Mouse (Mus musculus) midbrain, embryonic 10.5 days (tissue): ENCODE measurements at regions not wholly inside any gene's neighbourhood (a gene's known extent, or its start where the extent isn't known, plus 50 kb on each side); places are given as distances from the start of the nearest gene placed in this dataset.
"Not testable (repeated sequence)": the region's sequence is repeated elsewhere in the genome, so short reads cannot be mapped to it uniquely, and the experiment has no call there.

Experiments
- DNase-seq: peaks from one replicate; pipeline ENCODE4 v3.0.0-alpha.2; 2017; ENCODE audit warnings: low spot score
- H3K27ac ChIP-seq: fragments of 300-500 bp; sonication (generic); replicated peaks from 2 replicates; pipeline ENCODE4 v1.5.1; 2016; ENCODE audit warnings: mild to moderate bottlenecking
- H3K27me3 ChIP-seq: fragments of 300-500 bp; sonication (generic); 2 replicates; pipeline ENCODE4 v1.6.1; 2016; ENCODE audit warnings: low read depth, mild to moderate bottlenecking; ENCODE audit not compliant: poor library complexity, severe bottlenecking
- H3K36me3 ChIP-seq: fragments of 300-500 bp; sonication (generic); 2 replicates; pipeline ENCODE4 v1.6.1; 2016; ENCODE audit warnings: mild to moderate bottlenecking, moderate library complexity
- H3K4me1 ChIP-seq: fragments of 300-500 bp; sonication (generic); 2 replicates; pipeline ENCODE4 v1.6.1; 2016
- H3K4me3 ChIP-seq: fragments of 300-500 bp; sonication (generic); 2 replicates; pipeline ENCODE4 v1.5.1; 2016; ENCODE audit warnings: mild to moderate bottlenecking, moderate library complexity
- H3K9me3 ChIP-seq: fragments of 300-500 bp; sonication (generic); replicated peaks from 2 replicates; pipeline ENCODE4 v1.6.1; 2016; ENCODE audit warnings: mild to moderate bottlenecking
- WGBS: fragments of 180-500 bp; shearing (Covaris S2); methylation state at CpG from one replicate; pipeline ENCODE4 v1.1.7; 2016; 5-methylcytosine and 5-hydroxymethylcytosine counted together

DNA sequence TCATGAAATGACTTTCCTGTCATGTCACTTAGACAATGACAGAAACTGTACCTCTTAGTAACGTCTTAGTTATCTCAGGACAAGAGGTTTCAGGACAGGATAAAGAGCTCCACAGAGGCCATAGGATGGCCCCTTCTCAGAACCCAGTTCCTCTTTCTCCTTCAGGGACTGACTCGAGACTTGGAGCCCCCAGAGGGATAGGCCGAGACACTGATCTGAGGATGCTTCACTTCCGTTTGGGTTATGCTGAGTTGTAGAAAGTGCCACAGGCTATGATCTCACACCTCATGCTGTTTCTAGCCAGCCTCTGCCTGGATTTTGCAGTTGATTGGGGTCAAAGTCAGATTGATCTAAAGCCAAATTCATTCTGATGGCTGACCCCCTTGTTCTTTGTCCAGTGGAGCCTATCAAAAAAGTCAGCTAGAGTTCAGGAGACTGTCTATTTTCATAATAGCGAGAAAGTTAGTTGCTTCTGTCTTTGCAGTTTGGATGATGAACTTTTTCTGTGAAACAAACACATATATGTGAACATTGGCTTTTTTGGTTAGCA is 70.7 kb downstream of the Sult3a2 start:
- no peak overlapping the region for H3K4me3 ChIP-seq
- WGBS = 82% methylated on average over 5 of the region's 5 CpGs
- no peaks in the 10 kb centered on the region for H3K36me3 ChIP-seq
- no peak overlapping the region for H3K27ac ChIP-seq
- DNase-seq = no peak
- H3K27me3 ChIP-seq = no peaks in the 10 kb centered on the region
- no peaks in the 10 kb centered on the region for H3K4me1 ChIP-seq
- H3K9me3 ChIP-seq = no peaks in the 10 kb centered on the region

DNA sequence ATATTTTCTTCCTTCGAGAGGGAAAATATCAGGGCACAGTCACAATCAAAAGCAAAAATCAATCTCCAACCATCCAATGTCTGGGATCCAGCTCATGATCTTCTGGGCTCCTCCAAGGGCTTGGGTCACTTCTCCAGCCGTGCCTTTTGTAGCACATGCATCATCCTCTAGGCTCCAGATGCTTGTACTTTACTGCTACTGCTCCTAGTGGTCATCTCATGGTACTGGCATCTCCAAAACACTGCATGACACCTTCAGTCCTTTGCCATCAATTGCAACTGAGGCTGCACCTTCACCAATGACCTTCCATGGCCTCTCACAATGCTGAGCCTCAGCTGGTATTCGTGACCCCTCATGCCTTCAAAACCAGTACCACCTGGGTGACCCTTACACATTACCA is 77.8 kb downstream of the Sult3a2 start:
- not testable (repeated sequence) for DNase-seq
- 78% methylated on average over 3 of the region's 3 CpGs for WGBS

DNA sequence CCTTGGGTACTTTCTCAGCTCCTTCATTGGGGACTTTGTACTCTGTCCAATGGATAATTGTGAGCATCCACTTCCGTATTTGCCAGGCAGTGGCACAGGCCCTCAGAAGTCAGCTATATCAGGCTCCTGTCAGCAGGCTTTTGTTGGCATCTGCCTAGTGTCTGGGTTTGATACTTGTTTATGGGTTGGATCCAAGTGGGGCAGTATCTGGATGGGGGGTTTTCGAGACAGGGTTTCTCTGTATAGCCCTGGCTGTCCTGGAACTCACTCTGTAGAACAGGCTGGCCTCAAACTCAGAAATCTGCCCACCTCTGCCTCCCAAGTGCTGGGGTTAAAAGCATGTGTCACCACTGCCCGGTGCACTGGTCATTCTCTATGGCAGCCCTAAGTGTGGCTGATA is 79.7 kb upstream of the Clvs2 start:
- not testable (repeated sequence) for H3K27me3 ChIP-seq, DNase-seq, H3K4me3 ChIP-seq, H3K4me1 ChIP-seq, H3K27ac ChIP-seq, H3K9me3 ChIP-seq, H3K36me3 ChIP-seq
- 89% methylated on average over 3 of the region's 3 CpGs for WGBS

More for the DNA sequence above, 77.8 kb downstream of the Sult3a2 start:
- H3K4me1 ChIP-seq, H3K36me3 ChIP-seq, H3K27me3 ChIP-seq, H3K4me3 ChIP-seq, H3K9me3 ChIP-seq, H3K27ac ChIP-seq: not testable (repeated sequence)

DNA sequence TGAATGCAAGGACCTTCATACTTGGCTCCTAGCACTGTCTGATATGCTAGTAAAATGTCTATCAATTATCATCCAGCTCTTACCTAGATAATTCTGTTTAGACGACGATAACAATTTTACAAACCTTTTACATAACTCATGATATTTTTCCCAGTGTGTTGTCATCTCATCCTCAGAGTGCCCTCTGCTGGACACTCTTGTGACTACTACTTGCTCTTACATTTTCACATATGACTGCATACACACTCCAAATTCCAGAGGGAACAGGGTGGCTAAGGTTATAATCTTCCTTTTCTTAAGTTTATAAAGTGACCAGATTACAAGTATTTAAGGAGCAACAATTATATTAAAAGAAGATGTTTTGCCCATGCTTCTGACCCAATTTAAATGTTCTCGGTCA is 78.9 kb upstream of the Clvs2 start:
- 67% methylated on average over 3 of the region's 3 CpGs for WGBS
- DNase-seq = peak; percentile 20

More for the DNA sequence above, 78.9 kb upstream of the Clvs2 start:
- Histone ChIP-seq H3K4me3 (no peak overlapping the region), H3K27ac (no peak overlapping the region), H3K9me3 (no peaks in the 10 kb centered on the region), H3K4me1 (no peaks in the 10 kb centered on the region), H3K27me3 (no peaks in the 10 kb centered on the region), H3K36me3 (no peaks in the 10 kb centered on the region)
